Mouse (Mus musculus): Measurements from ENCODE around the gene Sec16b. TPM values are rescaled to one million over a fixed set of nuclear protein-coding genes. Genes with fewer than 3 reads are reported as not detected.
A peak's percentile ranks its signal among the peaks of the same experiment; 100 is the strongest.

Sec16b gene
- polyA plus RNA-seq (2015; fragmentation: Nextera tagmentation; extraction: Ambion mirVana), result 0.34 TPM in 2 replicates

- Histone ChIP-seq H3K4me1 (no peaks in the 10 kb centered on the region), H3K36me3 (replicated peaks) (no peaks in the 10 kb centered on the region), H3K9ac (no peak within 1 kb of the TSS), H3K4me3 (no peak within 1 kb of the TSS), H3K27me3 (replicated peaks) (no peaks in the 10 kb centered on the region), H3K4me2 (no peak within 1 kb of the TSS), H3K27ac (no peak within 1 kb of the TSS), H3K9me3 (no peaks in the 10 kb centered on the region)
- WGBS, result 37% methylated on average over 5 of the region's 5 CpGs
- no peak for ATAC-seq (replicated peaks)
Measured at GRCm38 (mm10) chr1:157506522-157506921, at the start of gene Sec16b. Gene Sec16b, plus strand, starts transcription at chr1:157506728.

DNA sequence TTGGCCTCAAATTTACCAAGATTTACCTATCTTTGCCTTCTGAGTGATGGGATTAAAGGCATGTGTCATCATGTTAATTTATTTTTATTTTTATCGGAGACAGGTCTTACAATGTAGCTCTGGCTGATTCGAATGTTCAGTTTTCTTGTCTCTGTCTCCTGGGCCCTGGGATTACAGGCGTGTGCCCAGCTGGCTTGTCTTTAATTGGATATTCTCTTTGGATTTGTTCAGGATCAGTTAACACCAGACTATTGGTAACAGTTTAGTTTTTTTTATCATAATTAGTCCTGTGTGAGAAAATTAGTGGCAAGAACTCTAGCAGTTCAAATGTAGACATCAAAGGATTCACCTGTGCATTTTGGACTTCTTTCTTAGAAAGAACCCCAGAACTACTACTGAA lies 48.7 kb upstream of the Sec16b start:
- ATAC-seq (replicated peaks), result no peak

DNA sequence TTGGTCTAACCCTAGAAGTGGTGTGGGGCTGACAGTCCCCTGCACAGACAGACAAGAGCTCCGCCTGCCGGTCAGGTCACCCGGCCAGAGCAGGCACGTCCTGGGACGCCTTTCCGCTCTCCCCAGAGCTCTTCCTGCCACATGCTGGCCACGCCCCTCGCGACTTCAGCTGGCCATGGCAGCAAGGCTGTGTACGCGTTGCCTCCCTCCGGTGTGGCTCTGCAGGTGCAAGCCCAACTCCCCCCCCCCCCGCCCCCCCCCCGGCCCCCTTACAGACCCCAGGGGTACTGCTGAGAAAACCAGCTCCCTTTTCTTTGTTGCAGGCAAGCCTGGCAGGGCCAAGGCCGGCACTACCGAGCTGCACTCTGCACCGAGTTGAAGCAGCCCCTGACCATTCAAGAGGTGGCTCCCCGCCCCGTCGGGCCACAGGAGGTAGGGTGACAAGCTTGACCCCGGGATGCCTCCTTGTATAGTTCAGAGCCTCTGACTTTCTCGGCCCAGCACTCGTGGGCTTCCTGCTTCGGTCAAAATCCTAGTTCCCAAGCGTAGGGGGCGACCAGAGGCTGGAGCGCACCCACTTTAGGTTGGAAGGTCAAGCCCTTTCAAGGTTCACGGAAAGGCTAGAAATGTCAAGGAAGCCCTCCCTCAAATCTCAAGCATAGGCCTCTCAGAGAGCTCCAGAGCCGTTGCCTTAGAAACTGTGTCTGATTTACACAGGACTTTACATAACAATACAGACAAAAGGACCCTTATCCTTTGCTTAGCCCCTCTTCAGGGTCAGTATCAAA lies 47.9 kb upstream of the Sec16b start, which contains the start of gene Cryzl2:
Gene Cryzl2 (plus strand): TSS at position 157 of the 788 bp plus-strand sequence.
- no peak within 1 kb of the TSS for H3K9ac ChIP-seq
- no peak within 1 kb of the TSS for H3K27ac ChIP-seq
- H3K4me2 ChIP-seq, result peak within 1 kb of the TSS; percentile 43
- no peaks in the 10 kb centered on the region for H3K9me3 ChIP-seq
- H3K4me1 ChIP-seq, result peaks cover 10% of the 10 kb centered on the region
- H3K27me3 ChIP-seq (replicated peaks), result no peaks in the 10 kb centered on the region
- peak; percentile 85 for ATAC-seq (replicated peaks)
- H3K4me3 ChIP-seq, result 0 out of 2 replicates have a peak within 1 kb of the TSS, but pooled peaks have one; percentile 15
- WGBS, result 2% methylated on average over 29 of the region's 29 CpGs
- H3K36me3 ChIP-seq (replicated peaks), result no peaks in the 10 kb centered on the region

More for the DNA sequence above, 48.7 kb upstream of the Sec16b start:
- no peaks in the 10 kb centered on the region for H3K27me3 ChIP-seq (replicated peaks)
- no peak overlapping the region for H3K9ac ChIP-seq
- H3K4me2 ChIP-seq, result no peak overlapping the region
- H3K4me3 ChIP-seq, result no peak overlapping the region
- no peaks in the 10 kb centered on the region for H3K9me3 ChIP-seq
- no peak overlapping the region for H3K27ac ChIP-seq
- peaks cover 14% of the 10 kb centered on the region for H3K4me1 ChIP-seq
- WGBS, result 24% methylated on average over 3 of the region's 3 CpGs
- H3K36me3 ChIP-seq (replicated peaks), result no peaks in the 10 kb centered on the region

- H3K36me3 ChIP-seq (replicated peaks), result no peaks in the 10 kb centered on the region
- no peak for ATAC-seq (replicated peaks)
- H3K9me3 ChIP-seq, result no peaks in the 10 kb centered on the region
- no peak overlapping the region for H3K4me3 ChIP-seq
- H3K4me1 ChIP-seq, result peaks cover 10% of the 10 kb centered on the region
- no peak overlapping the region for H3K4me2 ChIP-seq
- 94% methylated on average over 5 of the region's 5 CpGs for WGBS
- no peaks in the 10 kb centered on the region for H3K27me3 ChIP-seq (replicated peaks)
- H3K9ac ChIP-seq, result no peak overlapping the region
- no peak overlapping the region for H3K27ac ChIP-seq
Measured at GRCm38 (mm10) chr1:157459904-157460303, 46.6 kb upstream of the Sec16b start.

DNA sequence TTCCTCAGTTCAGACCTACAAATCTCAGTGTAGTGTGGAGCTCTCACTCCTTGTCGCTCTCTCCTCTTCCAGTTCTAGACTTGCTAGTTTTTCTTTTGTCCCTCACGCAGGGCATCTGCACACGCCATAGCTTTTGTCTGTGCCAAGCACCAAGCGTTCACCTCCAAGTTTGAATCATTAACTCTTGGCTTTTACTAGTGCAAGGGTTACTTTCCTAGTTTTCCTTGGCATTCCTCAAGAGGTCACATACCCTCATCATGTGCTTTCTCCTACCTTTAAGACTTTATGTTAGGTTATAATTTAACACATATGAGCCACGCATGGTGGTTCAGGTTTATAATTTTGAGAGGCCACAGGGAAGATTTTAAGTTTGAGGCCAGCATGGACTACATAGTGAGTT lies 45.3 kb upstream of the Sec16b start:
- H3K9me3 ChIP-seq, result no peaks in the 10 kb centered on the region
- H3K4me3 ChIP-seq, result no peak overlapping the region
- no peak for ATAC-seq (replicated peaks)
- H3K4me2 ChIP-seq, result no peak overlapping the region
- H3K27ac ChIP-seq, result no peak overlapping the region
- H3K4me1 ChIP-seq, result peaks cover 10% of the 10 kb centered on the region
- no peaks in the 10 kb centered on the region for H3K36me3 ChIP-seq (replicated peaks)
- H3K27me3 ChIP-seq (replicated peaks), result no peaks in the 10 kb centered on the region
- no peak overlapping the region for H3K9ac ChIP-seq
- 93% methylated on average over 5 of the region's 5 CpGs for WGBS

DNA sequence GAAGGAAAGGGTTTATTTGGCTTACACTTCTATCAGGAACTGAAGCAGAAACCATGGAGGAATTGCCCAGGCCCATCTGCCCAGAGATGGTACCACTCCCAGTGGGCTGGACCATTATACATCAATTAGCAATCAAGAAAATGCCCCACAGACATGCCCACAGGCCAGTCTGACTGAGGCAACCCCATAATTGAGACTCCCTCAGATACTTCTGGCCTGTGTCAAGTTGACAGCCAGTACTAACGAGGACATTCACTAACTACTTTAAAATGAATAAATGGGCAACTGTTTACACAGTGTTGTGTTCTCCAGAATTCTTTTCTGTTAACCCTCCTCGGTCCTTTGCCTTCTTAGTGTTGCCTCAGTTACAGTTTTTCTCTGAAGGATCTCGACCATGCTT lies 44.2 kb upstream of the Sec16b start:
- H3K4me2 ChIP-seq, result no peak overlapping the region
- no peaks in the 10 kb centered on the region for H3K36me3 ChIP-seq (replicated peaks)
- no peaks in the 10 kb centered on the region for H3K27me3 ChIP-seq (replicated peaks)
- peaks cover 10% of the 10 kb centered on the region for H3K4me1 ChIP-seq
- H3K9me3 ChIP-seq, result no peaks in the 10 kb centered on the region
- no peak for ATAC-seq (replicated peaks)
- no peak overlapping the region for H3K27ac ChIP-seq
- H3K4me3 ChIP-seq, result no peak overlapping the region
- WGBS, result 71% methylated on average over 3 of the region's 3 CpGs
- no peak overlapping the region for H3K9ac ChIP-seq

DNA sequence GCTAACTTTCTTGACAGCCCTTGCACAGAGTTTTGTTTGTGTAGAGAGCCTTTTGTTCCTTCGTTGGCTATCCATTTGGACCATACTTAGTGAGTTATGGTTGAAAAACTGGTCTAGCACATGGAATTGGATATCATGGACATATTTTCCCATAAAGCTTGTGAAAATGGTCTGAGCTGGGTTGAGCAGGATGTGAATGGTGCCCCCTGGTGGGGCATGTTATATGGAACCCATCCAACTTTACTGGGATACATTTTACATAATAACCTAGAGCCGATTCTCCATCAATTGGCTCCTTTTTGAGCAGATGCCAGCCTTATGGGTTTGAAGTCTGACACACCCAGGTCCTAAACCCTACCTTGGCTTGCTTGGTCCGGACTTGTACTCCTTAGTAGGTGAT lies 41.3 kb upstream of the Sec16b start:
- 82% methylated on average over 3 of the region's 3 CpGs for WGBS

DNA sequence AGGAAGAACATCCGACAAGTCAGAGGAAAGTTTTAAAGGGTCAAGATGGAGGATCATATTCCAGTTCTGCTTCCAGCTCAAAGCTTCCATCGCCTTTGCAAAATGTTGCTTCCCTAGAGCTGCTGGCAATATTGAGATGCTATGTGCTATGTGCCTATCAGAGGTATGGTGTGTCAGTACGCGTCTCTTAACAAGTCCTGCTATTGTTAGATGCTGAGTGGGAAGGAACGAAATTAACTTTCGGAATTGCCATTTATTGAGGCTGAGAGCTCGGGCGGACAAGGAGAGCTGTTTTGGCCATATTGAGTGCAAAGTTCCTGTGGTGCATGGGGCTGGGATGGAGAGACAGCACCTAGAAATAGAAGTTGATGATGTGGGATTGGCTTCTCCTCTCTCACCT lies 38.7 kb upstream of the Sec16b start:
- Histone ChIP-seq H3K9me3 (no peaks in the 10 kb centered on the region), H3K4me2 (no peak overlapping the region), H3K27me3 (replicated peaks) (no peaks in the 10 kb centered on the region), H3K4me3 (no peak overlapping the region), H3K27ac (no peak overlapping the region), H3K4me1 (no peaks in the 10 kb centered on the region), H3K9ac (no peak overlapping the region), H3K36me3 (replicated peaks) (no peaks in the 10 kb centered on the region)
- 96% methylated on average over 8 of the region's 8 CpGs for WGBS
- ATAC-seq (replicated peaks), result no peak

More for the DNA sequence above, 41.3 kb upstream of the Sec16b start:
- Histone ChIP-seq H3K4me1 (no peaks in the 10 kb centered on the region), H3K27ac (no peak overlapping the region), H3K27me3 (replicated peaks) (no peaks in the 10 kb centered on the region), H3K4me2 (no peak overlapping the region), H3K36me3 (replicated peaks) (no peaks in the 10 kb centered on the region), H3K4me3 (no peak overlapping the region), H3K9me3 (no peaks in the 10 kb centered on the region), H3K9ac (no peak overlapping the region)
- ATAC-seq (replicated peaks), result no peak

DNA sequence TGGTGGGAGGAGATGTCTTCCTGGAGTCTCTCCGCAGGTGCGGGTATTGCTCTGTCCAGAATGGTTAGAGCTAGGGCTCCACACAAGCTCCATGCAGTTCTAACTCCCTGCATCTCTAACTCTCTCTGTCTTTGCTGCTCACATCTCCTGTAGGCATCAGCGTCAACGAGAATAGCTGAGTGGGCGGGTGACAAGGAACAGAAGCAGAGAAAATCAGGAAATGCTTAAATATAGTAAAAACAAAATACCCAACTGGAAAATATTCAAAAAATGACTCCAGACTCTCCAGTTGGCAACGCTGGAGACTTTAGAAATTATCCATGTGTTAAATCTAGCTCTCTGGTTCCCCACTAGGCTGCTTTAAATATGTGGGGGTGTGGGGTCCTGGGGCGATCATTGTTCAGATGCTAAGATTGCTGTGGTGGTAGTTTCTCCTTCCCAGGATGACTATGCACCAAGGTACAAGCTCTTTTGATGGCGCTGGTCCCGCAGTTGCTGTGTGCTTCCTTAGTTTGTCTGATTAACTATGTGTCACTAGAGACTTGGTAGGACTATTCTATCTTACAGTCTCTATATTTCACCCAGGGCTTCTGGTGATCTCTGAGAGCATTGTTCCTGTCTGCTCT lies 35.7 kb upstream of the Sec16b start:
- Histone ChIP-seq H3K36me3 (replicated peaks) (no peaks in the 10 kb centered on the region), H3K4me2 (no peak overlapping the region), H3K27ac (no peak overlapping the region), H3K4me3 (no peak overlapping the region), H3K4me1 (no peaks in the 10 kb centered on the region), H3K27me3 (replicated peaks) (no peaks in the 10 kb centered on the region), H3K9me3 (no peaks in the 10 kb centered on the region), H3K9ac (no peak overlapping the region)
- 94% methylated on average over 9 of the region's 9 CpGs for WGBS
- no peak for ATAC-seq (replicated peaks)

GRCm38 (mm10) chr1:157472716-157473115 lies 33.8 kb upstream of the Sec16b start:
- no peak for ATAC-seq (replicated peaks)
- no peak overlapping the region for H3K9ac ChIP-seq
- H3K27ac ChIP-seq, result no peak overlapping the region
- WGBS, result 94% methylated on average over 7 of the region's 7 CpGs
- H3K9me3 ChIP-seq, result no peaks in the 10 kb centered on the region
- H3K4me3 ChIP-seq, result no peak overlapping the region
- H3K36me3 ChIP-seq (replicated peaks), result no peaks in the 10 kb centered on the region
- no peaks in the 10 kb centered on the region for H3K27me3 ChIP-seq (replicated peaks)
- no peaks in the 10 kb centered on the region for H3K4me1 ChIP-seq
- H3K4me2 ChIP-seq, result no peak overlapping the region

DNA sequence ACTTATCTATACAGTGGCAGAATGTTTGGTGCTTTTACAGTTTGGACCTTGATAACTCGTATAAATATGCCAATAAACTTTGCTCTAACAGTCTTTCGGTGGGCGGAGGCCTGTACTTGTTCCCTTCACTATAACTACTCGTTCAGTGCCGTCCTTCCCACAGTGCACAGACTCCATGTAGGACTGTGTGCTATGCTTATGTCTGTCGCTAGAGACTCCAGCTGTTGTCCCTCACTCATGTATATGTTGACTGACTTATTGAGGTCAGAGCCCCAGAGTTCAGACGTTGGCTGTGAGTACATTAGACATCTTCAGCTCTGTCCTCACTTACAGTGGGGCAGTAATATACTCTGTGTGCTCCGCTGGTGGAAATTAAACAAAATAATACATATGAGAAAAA lies 31.7 kb upstream of the Sec16b start:
- no peak overlapping the region for H3K27ac ChIP-seq
- 89% methylated on average over 8 of the region's 8 CpGs for WGBS
- H3K4me2 ChIP-seq, result no peak overlapping the region
- H3K4me1 ChIP-seq, result no peaks in the 10 kb centered on the region
- no peaks in the 10 kb centered on the region for H3K27me3 ChIP-seq (replicated peaks)
- no peak for ATAC-seq (replicated peaks)
- no peak overlapping the region for H3K9ac ChIP-seq
- H3K36me3 ChIP-seq (replicated peaks), result no peaks in the 10 kb centered on the region
- no peak overlapping the region for H3K4me3 ChIP-seq
- no peaks in the 10 kb centered on the region for H3K9me3 ChIP-seq

GRCm38 (mm10) chr1:157476231-157476630 lies 30.3 kb upstream of the Sec16b start:
- no peaks in the 10 kb centered on the region for H3K27me3 ChIP-seq (replicated peaks)

GRCm38 (mm10) chr1:157480090-157480489 lies 26.4 kb upstream of the Sec16b start:
- Histone ChIP-seq H3K4me2 (no peak overlapping the region), H3K4me1 (no peaks in the 10 kb centered on the region), H3K9me3 (no peaks in the 10 kb centered on the region), H3K9ac (no peak overlapping the region), H3K27me3 (replicated peaks) (no peaks in the 10 kb centered on the region), H3K4me3 (no peak overlapping the region), H3K27ac (no peak overlapping the region), H3K36me3 (replicated peaks) (no peaks in the 10 kb centered on the region)
- no peak for ATAC-seq (replicated peaks)
- WGBS, result 30% methylated on average over 9 of the region's 9 CpGs

More at GRCm38 (mm10) chr1:157476231-157476630, 30.3 kb upstream of the Sec16b start:
- H3K36me3 ChIP-seq (replicated peaks), result no peaks in the 10 kb centered on the region
- no peak overlapping the region for H3K9ac ChIP-seq
- no peaks in the 10 kb centered on the region for H3K4me1 ChIP-seq
- 83% methylated on average over 2 of the region's 2 CpGs for WGBS
- H3K4me3 ChIP-seq, result no peak overlapping the region
- no peak for ATAC-seq (replicated peaks)
- H3K9me3 ChIP-seq, result no peaks in the 10 kb centered on the region
- no peak overlapping the region for H3K27ac ChIP-seq
- H3K4me2 ChIP-seq, result no peak overlapping the region

All from midbrain, embryonic 15.5 days (tissue).